Mouse (Mus musculus): Measurements from ENCODE around the gene Ap4s1.
"Not testable (repeated sequence)": the region's sequence is repeated elsewhere in the genome, so short reads cannot be mapped to it uniquely, and the experiment has no call there.

The Ap4s1 gene

GRCm38 (mm10) chr12:51690893-51691844, at the start of gene Ap4s1:
TSS of gene Ap4s1 (plus strand) at chr12:51691033.
- DNase-seq = peak; percentile 72

- DNase-seq = no peak
Observed at GRCm38 (mm10) chr12:51641871-51642270, 49.0 kb upstream of the Ap4s1 start.

- DNase-seq = not testable (repeated sequence)
Observed at GRCm38 (mm10) chr12:51649401-51649800, 41.4 kb upstream of the Ap4s1 start.

- no peak for DNase-seq
Observed at GRCm38 (mm10) chr12:51655944-51656465, 34.8 kb upstream of the Ap4s1 start.

DNA sequence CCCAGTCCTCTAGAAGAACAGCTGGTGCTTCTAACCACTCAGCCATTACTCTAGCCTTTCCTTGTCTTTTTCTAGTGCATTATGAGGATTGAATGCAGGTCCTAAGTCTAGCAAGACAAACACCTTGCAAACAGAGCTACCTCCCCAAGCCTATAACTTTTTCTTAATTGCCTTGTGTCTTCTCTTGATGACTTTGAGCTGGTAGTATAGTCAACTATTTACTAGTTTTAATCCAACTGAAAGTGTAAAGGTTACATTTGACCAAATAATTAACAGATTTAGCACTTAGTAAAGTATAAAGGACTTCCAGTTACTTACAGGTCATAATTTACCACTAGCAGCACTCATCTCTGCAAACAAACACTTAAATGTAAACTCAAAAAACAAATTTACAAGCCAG, 27.8 kb upstream of the Ap4s1 start:
- no peak for DNase-seq

DNA sequence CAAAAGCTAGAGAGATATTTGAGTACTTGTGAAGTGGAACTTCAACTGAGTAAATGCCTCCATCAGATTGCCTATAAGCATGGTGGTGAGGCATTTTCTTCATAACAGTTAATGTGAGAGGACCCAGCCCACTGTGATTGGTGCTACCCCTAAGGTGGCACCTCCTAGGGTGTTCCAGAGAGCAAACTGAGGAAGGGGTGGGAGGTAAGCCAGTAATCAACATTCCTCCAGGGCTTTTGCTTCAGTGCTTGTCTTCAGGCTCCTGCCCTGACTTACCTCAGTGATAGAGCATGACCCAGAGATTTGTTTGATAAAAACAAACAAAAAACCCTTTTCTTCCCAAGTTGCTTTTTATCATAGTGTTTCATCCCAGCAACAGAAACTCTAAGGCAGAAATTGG, 26.9 kb upstream of the Ap4s1 start:
- no peak for DNase-seq

- DNase-seq = no peak
Observed at GRCm38 (mm10) chr12:51666708-51667430, 24.0 kb upstream of the Ap4s1 start.

DNA sequence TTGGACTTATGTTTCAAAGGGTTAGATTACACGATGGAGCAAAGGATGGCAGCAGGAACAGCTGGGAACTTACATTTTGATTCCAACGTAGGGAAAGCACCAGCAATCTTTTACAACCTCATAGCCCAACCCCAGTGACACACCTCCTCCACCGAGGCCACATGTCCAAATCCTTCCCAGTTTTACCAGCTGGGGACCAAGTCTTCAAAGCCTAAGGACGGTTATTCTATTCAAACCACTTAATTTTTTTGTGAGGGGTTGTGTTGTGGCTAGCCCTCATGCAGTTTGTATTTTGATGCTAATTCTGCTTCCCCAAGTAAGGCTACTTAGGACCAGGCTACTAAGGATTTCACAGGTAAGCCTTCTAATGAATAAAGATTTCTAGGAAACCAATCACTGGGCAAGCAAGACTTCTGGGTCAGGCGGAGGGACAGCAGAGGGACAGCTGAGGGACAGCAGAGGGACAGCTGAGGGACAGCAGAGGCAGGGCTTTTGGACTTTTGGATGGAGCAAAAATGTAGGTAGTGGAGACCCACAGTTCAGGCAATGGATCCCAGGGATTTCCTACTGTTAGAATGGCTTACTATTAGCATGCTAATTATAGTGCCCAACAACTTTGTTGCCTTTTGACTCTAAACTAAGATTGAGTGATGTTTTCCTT, 19.5 kb upstream of the Ap4s1 start:
- no peak for DNase-seq

- no peak for DNase-seq
Observed at GRCm38 (mm10) chr12:51673270-51673669, 17.6 kb upstream of the Ap4s1 start.

DNA sequence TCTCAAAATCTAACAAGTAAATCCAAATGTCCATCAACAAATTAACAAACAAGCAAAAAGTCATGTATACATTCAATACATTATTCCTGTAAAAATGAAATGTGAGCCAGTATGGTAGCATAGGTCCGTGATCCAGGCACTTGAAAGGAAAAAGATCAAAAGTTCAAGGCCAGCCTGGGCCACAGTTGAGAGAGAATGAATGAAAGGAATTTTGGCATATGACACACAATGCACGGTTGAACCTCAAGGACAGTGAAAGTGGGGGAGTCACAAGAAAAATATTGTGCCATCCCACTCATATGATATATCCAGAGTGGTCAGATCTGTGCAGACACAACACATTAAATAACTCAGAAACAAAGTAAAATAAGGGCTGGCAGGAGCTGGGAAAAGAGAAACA, 14.4 kb upstream of the Ap4s1 start:
- DNase-seq = no peak

- DNase-seq = no peak
Observed at GRCm38 (mm10) chr12:51678844-51679243, 12.0 kb upstream of the Ap4s1 start.

- no peak for DNase-seq
Observed at GRCm38 (mm10) chr12:51688546-51688945, 2.3 kb upstream of the Ap4s1 start.

DNA sequence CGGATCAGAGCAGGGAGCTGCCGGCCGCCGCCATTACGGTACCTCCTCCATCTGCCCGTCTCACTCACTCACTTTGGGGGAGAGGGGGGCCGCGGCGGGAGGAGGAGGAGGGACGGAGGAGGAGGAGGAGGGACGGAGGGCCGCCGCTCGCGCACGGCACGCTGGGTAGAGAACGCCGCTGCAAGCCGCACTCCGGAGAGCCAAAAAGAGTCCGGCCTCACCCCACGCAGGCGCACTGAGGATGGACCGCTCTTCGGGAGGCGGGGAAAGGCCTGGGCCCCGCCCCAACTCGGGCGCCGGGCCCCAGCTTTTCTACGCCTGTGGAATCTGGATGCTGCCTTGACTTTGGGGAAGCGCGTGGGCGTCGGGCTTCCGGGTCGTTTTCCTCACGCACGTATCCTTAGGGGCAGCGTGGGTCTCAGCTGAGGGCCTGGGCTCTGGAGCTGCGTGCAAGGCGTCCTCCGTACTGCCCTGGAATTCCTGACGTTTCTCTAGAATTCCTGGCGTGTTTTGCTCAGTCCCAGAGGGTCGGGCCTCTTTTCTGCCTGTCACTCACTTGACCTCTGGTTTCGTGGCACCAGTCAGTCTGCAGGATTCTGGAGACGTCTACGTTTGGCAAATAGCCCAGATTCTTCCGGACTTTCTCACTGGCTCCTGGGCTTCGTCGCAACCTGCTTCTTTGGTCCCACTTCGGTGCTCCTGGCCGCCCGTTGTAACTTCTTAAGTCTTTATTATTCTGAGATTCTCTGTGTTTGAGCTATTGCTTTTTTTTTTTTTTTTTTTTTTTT, 1.2 kb downstream of the Ap4s1 start, which contains the start of gene Strn3:
Gene Strn3 (minus strand): TSS at position 53 of the 788 bp plus-strand sequence.
- DNase-seq = peak; percentile 97

DNA sequence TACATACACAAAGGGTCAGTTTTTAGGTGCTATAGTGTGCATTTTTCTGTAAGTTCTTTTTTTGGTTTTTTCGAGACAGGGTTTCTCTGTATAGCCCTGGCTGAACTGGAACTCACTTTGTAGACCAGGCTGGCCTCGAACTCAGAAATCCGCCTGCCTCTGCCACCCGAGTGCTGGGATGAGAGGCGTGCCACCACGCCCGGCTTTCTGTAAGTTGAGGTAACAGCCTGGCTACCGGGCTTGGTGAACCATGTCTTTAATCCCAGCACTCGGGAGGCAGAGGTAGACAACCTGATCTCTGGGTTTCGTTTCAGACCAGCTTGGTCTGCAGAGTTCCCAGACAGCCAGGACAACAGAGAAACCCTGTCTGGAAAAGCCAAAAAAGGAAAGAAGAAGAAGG, 2.0 kb downstream of the Ap4s1 start:
- not testable (repeated sequence) for DNase-seq

GRCm38 (mm10) chr12:51693419-51693818, 2.6 kb downstream of the Ap4s1 start:
- DNase-seq = no peak

GRCm38 (mm10) chr12:51694096-51694495, 3.3 kb downstream of the Ap4s1 start:
- no peak for DNase-seq

- DNase-seq = no peak
Observed at GRCm38 (mm10) chr12:51694966-51695365, 4.1 kb downstream of the Ap4s1 start.

DNA sequence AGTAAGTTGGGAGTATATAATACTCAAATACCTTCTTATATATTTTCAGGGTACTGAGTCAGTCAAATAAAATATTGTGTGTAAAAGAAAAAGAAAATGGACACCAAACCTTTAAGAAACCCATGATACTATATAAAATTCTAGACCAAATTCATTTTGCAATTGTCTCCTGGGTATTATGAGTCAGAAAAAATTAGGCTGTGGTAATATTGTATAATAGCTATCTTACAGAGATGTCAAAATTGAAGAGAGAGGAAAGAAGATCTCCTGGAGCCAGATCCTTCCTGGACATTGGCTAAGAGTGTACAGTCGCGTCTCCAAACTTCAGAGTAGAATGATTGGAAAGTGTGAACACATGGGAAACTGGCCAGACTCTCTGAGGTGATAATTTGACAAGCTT, 5.3 kb downstream of the Ap4s1 start:
- no peak for DNase-seq

DNA sequence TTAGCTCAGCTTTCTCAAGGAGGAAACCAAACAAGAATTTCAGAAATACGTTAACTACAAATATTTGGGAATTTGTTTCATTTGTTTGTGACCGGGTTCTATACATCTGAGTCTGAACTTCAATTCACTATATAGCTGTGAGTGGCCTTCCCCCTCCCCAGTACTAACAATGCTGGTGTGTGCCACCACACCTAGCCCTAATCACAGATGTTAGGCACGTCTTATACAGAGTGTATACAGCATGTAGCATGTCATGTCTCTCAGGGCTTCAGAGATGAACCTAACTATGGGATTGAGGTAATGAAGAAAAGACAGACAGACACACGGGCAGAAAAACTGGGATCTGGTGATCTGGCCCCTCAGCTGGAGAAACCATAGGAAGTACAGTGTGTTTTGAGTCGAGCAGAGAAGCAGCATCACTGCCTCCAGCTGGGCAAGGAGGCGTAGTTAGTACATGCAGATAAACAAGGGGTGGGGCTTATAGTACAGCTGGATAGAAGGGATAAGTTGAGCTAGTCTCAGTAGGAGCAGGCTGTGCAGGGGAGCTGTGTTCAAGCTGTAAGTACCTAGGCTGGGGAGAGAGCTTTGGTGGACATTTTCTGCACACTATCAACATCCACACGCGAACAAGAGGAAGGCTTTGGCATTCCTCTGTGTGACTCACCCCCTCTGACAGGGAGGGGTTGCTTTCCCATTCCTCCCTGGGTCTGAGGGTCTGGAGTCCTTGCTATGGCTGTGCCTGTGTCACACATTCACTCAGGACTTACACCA, 9.0 kb downstream of the Ap4s1 start:
- peak; percentile 11 for DNase-seq

DNA sequence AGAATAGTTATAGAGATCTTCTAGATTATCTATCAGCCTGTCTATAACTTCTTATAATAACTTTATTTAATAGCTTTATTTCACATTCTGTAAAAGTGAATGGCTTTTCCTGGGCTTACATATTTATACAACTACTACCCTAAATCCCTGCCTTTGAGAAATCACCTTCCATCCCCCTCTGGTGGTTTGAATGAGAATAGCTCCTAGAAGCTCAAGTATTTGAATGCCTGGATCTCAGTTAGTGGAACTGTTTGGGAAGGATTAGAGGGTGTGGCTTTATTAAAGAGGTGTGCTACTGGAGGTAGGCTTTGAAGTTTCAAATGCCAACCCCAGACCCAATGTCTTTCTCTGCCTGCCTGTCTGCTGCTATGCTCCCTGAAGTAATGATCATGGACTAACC, 10.9 kb downstream of the Ap4s1 start:
- DNase-seq = no peak

DNA sequence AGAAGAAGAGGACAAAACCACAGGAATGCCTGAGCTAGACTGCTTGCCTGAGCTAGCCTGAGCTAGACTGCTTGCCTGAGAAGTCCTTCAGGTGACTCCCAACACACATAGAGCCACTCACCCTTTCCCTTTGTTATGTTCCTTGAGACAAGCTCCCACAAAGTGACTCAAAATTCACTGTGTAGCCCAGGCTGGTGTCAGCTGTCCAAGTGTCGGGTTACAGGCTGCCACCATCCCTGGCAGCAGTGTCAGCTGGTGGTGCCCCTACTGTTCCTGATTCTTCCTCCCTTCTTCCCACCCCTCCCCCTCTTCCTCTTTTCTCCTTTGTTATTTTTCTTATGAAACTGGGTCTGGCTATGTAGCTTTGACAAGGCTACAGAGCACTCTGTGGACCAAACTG, 13.0 kb downstream of the Ap4s1 start:
- DNase-seq = no peak
